Mouse (Mus musculus): Measurements from ENCODE around the gene Crocc.

Crocc gene

GRCm38 (mm10) chr4:141060426-141061301 lies at the start of gene Crocc:
Gene Crocc, minus strand, starts transcription at chr4:141060550.
- peak; percentile 98 for DNase-seq (ENCODE audit: low spot score)

GRCm38 (mm10) chr4:141108196-141108732 lies 47.9 kb upstream of the Crocc start:
- DNase-seq (ENCODE audit: low spot score), result no peak

DNA sequence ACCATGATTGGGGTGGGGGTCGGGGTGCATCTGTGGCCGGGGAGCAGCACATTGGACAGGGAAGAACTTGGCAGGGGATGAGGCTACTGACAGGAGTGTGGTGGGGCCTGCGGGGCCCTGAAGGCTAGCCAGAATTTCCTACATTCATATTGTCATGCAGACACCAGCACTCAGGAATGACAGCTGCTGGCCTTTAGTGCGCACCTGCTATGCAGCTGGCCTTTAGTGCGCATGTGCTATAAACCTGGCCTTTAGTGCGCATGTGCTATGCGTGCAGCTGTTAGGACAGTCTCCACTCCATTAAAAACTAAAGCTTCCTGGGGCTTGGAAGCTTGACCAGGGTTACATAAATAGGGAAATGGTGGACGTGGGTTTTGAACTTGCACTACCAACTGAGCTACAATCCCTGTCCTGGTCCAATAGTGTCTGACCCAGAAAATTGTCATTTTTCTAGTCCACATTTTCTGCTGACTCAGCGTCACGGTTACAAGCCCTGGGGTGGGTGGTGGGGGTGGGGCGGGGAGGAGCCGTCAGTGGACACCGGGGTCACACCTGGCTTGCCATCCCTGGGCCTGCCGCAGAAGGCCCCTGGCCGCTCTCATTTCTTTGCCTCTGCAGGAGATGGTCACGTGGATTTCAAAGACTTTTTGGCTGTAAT lies 46.3 kb upstream of the Crocc start:
- DNase-seq (ENCODE audit: low spot score), result no peak

DNA sequence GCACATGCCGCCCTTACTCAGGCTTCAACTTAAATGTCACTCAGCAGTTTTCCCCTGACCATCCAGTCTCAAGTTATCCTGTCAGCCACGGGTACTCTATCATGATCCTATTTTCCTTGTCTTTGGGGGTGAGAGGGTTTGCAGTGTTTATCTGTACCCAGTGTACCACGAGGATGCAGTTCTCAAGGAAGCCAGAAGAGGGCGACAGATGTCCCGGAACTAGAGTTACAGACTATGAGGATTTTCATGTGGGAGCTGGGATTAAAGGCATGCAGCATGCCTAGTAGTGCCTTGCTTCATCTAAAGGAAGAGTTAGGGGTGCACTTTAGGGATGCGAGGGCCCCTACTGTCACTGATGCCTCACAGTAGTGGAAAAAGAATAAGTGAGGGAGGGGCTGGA lies 41.5 kb upstream of the Crocc start:
- no peak for DNase-seq (ENCODE audit: low spot score)

DNA sequence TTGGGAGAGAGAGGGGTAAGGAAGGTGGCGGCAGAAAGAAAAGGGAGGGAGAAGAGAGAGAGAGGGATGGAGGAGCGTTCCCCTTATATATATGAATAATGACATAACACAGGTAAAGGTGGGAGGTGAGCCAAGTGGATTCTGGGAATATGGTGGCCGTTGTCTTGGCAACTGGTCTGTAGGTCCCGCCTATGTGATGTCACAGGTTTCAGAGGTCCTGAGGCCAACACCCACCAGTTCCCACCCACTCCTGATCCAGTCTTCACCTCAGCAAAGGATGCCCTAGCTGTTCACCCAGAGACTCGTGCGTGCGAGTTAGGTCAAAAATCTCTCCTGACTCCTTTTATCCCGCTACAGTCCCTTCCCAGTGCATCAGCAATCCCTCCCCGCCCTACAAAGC lies 40.9 kb upstream of the Crocc start:
- no peak for DNase-seq (ENCODE audit: low spot score)

- DNase-seq (ENCODE audit: low spot score), result no peak
Observed at GRCm38 (mm10) chr4:141099956-141100355, 39.6 kb upstream of the Crocc start.

DNA sequence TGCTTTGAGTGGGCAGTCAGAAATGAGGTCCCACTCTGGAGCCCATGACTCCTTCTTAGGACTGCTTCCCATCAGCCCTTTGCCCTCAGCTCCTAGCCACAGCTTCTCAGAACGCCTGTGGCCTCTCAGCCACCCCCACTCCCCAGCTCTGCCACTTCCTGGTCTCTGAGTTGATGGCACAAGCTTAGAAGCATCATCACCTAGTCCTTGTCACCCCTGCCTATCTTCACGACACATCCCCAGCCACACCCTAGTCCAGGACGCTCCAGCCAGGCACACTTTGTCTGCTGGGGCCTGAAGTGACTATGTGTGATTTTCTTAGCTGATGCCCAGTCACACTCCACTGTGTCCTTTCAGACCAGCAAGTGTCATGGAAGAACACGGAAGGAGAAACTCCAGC lies 38.6 kb upstream of the Crocc start:
- DNase-seq (ENCODE audit: low spot score), result no peak

GRCm38 (mm10) chr4:141096710-141097109 lies 36.4 kb upstream of the Crocc start:
- DNase-seq (ENCODE audit: low spot score), result no peak

DNA sequence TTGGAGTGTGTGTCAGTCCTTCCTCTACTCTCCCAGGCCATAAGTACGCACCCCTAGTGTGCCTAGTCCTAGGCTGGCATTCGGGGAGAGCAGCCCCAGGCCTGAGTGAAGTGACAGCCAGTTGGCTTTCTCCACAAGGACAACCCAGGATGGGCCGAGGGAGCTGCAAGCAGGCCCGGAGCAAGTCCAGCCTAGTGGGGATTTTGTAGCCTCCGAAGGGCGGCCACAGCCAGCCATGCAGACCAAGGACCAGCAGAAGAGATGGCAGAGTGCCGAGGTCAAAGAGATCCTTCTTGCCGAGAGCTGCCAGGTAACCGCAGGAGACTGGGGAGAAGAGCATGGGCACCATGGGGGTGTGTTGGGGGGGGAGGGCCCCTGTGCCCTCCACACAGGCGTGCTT lies 34.7 kb upstream of the Crocc start:
- DNase-seq (ENCODE audit: low spot score), result no peak

DNA sequence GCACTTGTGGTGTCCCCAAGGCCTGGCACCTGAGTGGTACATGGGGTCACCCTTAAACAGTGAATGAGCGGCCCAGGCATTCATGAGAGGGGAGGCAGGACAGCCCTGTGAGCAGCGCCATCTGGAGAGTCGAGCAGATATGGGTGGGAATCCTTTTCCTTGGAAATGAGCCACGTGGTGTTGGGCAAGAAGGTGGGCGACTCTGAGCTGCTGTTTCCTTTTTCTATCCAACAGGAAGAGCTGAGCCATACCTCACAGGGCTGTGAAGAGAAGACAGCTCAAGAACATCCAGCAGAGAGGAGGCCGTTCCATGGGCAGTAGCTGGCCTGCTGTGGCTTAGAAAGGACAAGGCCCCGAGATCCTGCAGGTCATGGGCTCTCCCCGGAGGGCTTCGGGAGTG lies 28.4 kb upstream of the Crocc start:
- DNase-seq (ENCODE audit: low spot score), result no peak

- DNase-seq (ENCODE audit: low spot score), result no peak
Observed at GRCm38 (mm10) chr4:141088033-141088432, 27.7 kb upstream of the Crocc start, which contains the start of gene Spata21. Gene Spata21, plus strand, starts transcription at chr4:141088333.

DNA sequence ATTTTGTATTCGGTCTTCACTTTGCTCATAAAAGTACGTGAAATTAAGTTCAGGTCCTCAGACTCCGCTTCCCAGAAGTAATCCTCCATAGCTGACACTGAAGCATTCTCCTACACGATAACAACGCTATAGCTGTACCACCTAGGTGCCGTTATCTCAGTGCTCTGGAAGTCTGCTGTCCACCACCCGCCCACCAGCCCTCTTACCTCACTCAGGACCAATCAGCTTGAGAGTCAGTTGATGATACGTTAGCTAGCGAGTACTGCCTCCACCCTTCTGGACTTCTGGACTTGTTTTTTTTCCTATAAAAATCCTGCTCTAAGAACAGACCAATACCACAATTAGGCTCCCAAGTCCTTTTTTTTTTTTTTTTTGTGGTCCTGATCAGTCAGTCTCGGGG lies 26.5 kb upstream of the Crocc start:
- DNase-seq (ENCODE audit: low spot score), result no peak

DNA sequence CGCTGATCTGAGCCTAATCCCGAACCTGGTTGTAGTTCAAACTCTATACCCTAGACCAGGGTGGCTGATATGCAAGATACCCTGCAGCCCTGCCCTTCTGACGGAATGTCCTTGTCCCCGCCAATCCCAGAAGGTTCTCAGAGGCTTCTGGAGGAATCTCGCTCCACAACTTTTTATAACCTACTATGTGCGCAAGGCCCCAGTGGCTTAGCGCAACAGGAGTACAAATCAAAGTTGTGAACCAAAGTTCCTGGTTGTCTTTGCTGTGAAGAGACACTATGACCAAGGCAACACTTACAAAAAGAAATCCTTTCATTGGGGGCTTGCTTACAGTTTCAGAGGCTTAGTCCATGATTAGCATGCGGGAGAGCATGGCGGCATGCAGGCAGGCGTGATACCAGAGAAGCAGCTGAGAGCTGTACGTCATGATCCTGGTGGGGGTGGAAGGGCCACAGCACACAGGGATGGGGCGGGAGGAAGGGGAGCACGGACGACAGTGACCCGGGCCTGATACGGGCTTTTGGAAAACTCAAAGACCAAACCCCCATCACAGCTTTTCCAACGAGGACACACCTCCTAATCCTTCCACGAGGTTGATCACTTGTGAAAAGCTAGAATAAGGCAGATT lies 18.3 kb upstream of the Crocc start:
- no peak for DNase-seq (ENCODE audit: low spot score)

GRCm38 (mm10) chr4:141077681-141078509 lies 17.5 kb upstream of the Crocc start, which contains the start of gene Necap2:
Gene Necap2, minus strand, starts transcription at chr4:141078357.
- DNase-seq (ENCODE audit: low spot score), result peak; percentile 96

- peak; percentile 23 for DNase-seq (ENCODE audit: low spot score)
Observed at GRCm38 (mm10) chr4:141076761-141077506, 16.6 kb upstream of the Crocc start.

DNA sequence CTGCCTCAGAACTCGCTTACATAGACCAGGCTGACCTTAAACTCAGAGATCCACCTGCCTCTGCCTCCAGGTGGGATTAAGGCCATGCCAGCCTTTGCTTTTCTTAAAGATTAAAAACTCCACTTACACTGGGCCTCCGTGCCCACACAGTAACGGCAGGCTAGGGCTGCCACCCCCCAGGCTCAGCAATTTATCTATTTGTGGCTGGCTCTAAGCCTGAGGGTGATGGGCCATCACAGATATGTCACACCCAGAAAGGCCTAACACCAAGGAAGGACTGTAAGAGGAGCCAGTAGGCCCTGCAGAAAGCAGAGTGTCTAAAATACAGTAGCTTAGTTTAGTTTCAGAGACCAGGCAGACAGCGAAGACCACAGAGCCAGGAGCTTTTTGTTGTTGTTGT lies 13.8 kb upstream of the Crocc start:
- no peak for DNase-seq (ENCODE audit: low spot score)

DNA sequence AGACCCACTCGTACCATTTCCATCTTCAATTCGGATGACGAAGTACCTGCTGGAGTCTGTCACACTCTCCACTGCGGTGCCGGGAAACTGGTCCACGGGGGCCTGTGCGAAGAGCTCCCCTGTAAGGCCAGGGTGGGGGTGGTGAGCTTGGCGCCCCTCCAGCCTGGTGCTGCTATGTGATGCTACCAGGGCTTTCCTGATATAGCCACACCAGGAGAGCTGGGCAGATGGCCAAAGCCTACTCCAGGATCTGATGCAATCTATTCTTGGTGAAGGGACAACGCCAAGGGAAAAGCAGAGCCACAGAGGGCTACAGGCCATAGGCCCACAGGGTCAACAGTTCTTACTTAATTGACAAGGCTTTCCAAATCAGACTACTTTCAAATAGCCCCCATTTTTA lies 13.3 kb upstream of the Crocc start:
- no peak for DNase-seq (ENCODE audit: low spot score)

GRCm38 (mm10) chr4:141072502-141072901 lies 12.2 kb upstream of the Crocc start:
- DNase-seq (ENCODE audit: low spot score), result no peak

DNA sequence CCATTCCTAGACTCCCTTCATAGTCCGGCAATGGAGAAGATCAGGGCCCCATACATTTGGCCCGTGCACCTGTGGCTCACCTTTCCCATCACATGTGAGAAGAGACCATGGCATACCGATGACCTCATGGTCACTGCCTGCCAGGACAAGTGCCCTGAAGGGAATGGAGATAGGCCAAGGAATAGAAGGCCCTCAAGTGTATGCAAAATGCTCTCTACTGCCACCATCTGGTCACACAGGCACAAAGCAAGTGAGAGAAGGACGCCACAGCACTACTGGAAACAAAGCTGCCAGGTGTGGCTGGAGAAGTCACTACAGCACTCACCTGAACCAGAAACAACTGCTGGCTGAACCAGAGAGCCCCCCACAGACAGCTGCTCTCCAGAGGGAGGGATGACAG lies 9.4 kb upstream of the Crocc start:
- DNase-seq (ENCODE audit: low spot score), result peak; percentile 42

- no peak for DNase-seq (ENCODE audit: low spot score)
Observed at GRCm38 (mm10) chr4:141068655-141069054, 8.3 kb upstream of the Crocc start.

DNA sequence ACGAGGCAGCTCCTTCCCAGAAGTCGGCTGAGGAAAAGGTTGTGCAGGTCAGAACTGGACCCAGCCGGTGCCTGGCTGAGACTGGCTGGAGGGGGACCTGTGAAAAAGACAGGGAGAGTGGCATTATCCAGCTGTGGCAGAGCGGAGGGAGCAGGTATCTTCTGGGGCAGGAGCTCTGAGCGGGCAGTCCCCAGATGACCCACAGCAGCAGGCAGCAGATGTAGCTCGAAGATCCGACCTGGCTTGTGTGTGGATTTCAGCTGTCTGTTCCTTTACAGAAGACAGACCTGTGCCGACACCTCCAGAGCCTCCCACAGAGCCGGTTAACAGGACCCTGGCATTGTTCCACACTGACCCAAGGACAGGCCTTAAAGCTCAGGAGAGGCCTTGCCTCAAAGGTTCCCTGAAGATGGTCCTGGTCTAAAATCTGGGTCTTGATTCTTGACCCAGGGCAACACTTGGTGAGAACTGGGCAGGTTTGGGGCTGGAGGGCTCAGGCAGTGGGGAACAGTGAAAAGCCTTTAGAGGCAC lies 7.2 kb upstream of the Crocc start:
- no peak for DNase-seq (ENCODE audit: low spot score)

Data from T-cell, adult 2 months (primary cell).